Mouse (Mus musculus) spleen, adult 2 months (tissue): ENCODE data around the gene Eef1a1. TPM values are rescaled to one million over a fixed set of nuclear protein-coding genes. Genes with fewer than 3 reads are reported as not detected.

ENCODE experiments used
- DNase-seq, 2 experiments: peaks; one replicate each; pipeline versions ENCODE4 v3.0.0 to v3.0.0-alpha.2; 2012 to 2021; ENCODE audit warnings: low spot score in 2 of 2, low read depth in 1 of 2
- H3K27ac ChIP-seq: fragments of 200-500 bp; 2 replicates; pipeline ENCODE4 v1.5.1; 2012; ENCODE audit warnings: low read length, inconsistent platforms; ENCODE audit not compliant: insufficient read depth
- H3K27me3 ChIP-seq: fragments of 200-500 bp; 2 replicates; pipeline ENCODE4 v1.6.1; 2012; ENCODE audit warnings: mild to moderate bottlenecking, moderate library complexity, low read length, inconsistent platforms; ENCODE audit not compliant: control insufficient read depth, insufficient read depth
- H3K36me3 ChIP-seq: fragments of 200-500 bp; 2 replicates; pipeline ENCODE4 v1.6.1; 2012; ENCODE audit warnings: mild to moderate bottlenecking, low read length, inconsistent platforms; ENCODE audit not compliant: control insufficient read depth, insufficient read depth
- H3K4me1 ChIP-seq: fragments of 200-500 bp; 2 replicates; pipeline ENCODE4 v1.6.1; 2011; ENCODE audit warnings: inconsistent platforms; ENCODE audit not compliant: control insufficient read depth, insufficient read depth, insufficient read length
- H3K4me3 ChIP-seq: fragments of 200-500 bp; 2 replicates; pipeline ENCODE4 v1.5.1; 2011; ENCODE audit warnings: mild to moderate bottlenecking, inconsistent platforms; ENCODE audit not compliant: insufficient read depth, insufficient read length; ENCODE audit errors: extremely low read depth
- CTCF ChIP-seq: fragments of 200-500 bp; IDR thresholded peaks from 2 replicates; pipeline ENCODE4 v1.5.1; 2011; ENCODE audit warnings: mild to moderate bottlenecking, inconsistent platforms; ENCODE audit not compliant: insufficient read depth, insufficient read length, insufficient replicate concordance; ENCODE audit errors: extremely low read depth
- POLR2A ChIP-seq: fragments of 200-500 bp; IDR thresholded peaks from 2 replicates; pipeline ENCODE4 v1.6.1; 2011; ENCODE audit warnings: low read depth, low read length, inconsistent platforms
- WGBS: fragments of 180-500 bp; shearing (Covaris S2); methylation state at CpG from one replicate; pipeline ENCODE4 v1.1.7; 2018; 5-methylcytosine and 5-hydroxymethylcytosine counted together
- polyA plus RNA-seq: library from polyadenylated mRNA; depleted of rRNA; stranded (reverse); fragments of >200 nt; gene quantifications from 2 replicates; pipeline ENCODE4 v1.2.3, GENCODE M21; 2012; rRNA removed

Gene Eef1a1
- 2,639 and 2,890 TPM in 2 replicates for polyA plus RNA-seq

DNA sequence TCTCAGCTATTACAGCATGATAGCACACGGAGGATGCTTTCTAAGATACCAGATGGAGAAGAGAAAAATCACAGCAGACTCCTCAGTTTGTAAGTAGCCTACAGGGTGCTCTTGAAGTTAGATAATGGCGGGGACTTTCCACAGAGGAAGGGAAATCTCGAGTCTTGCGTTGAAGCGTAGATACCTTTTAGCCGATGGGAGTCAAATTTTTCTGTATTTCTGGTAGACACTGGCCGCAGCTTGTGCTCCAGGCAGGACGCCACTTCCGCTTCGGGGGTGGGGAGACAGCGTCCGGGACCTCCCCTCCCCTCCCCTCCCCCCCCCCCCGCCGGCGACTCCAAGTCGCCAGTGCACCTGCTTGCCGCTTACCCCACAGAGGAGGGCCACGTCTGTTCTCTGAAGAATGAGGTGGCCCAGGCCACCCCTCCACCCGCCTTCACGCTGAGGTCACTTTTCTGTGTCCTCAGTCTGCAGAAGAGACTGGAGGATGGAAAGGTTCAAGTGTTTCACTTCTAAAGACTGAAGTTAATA, at the start of gene Eef1a1:
Eef1a1 (minus strand) TSS at position 262 of the 531 bp plus-strand sequence.
- no peaks in the 10 kb centered on the region for H3K4me1 ChIP-seq
- TF ChIP-seq CTCF = no peak
- TF ChIP-seq POLR2A = no peak
- no peaks in the 10 kb centered on the region for H3K36me3 ChIP-seq
- H3K27me3 ChIP-seq = no peaks in the 10 kb centered on the region
- WGBS = under 1% methylated on average over 18 of the region's 20 CpGs
- peak within 1 kb of the TSS; percentile 57; the same call in 1 of the 2 replicates for H3K27ac ChIP-seq
- DNase-seq = peak; percentile 43 to 71
- H3K4me3 ChIP-seq = peak within 1 kb of the TSS; percentile 57

DNA sequence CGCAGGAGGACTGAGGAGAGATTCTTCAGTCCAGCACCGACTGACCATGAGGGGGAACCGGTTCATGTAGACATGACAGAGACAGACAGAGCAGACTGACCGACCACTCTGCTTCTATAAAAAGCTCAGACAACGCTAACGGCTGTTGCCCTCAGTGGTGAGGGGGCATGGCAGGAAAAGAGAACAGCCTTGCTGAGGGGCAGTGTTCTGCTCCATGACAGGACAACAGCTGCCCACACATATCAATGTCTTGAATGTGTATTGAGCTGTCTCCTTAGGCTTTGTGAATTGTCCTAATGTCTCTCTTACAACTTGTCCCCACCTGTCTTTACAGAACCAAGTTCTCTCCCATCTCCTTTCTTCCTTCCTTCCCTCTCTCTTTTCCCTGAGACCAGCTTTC, 49.5 kb upstream of the Eef1a1 start:
- no peaks in the 10 kb centered on the region for H3K4me1 ChIP-seq
- no peaks in the 10 kb centered on the region; the same call in 1 of the 2 replicates for H3K36me3 ChIP-seq
- H3K27me3 ChIP-seq = no peaks in the 10 kb centered on the region
- no peak overlapping the region for H3K27ac ChIP-seq
- WGBS = 74% methylated on average over 6 of the region's 6 CpGs
- TF ChIP-seq POLR2A (no peak), CTCF (no peak)
- H3K4me3 ChIP-seq = no peak overlapping the region
- no peak for DNase-seq

DNA sequence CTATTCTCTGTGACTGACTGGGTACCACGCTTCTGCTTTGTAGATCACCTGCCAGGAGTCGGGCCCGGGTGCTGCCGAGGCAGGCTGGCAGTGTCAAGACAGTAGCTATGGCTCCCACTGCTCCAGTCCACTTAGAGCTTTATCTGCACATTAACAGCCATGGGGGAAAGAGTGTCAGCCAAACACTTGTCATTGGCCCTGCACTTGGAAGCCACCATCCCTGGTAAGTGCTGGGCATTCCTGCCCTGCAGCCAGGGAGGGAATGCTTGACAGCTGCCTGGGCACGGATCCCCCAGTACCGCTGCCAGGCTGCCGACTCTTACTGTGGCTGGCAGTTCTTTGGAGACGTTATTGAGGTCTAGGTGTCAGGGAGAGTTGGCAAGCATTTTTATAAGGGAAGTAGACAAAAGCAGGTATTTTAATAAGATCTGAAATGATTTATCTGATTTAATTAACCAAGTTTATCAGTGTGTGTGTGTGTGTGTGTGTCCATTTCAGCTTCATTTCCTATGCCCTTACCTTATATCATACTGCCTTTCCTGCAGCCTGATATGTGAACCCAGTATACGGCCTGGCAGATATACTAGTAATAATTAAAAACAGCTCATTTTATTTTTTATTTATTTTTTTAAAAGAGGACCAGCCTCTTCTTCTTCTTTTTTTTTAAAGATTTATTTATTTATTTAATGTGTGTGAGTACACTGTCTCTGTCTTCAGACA, 48.4 kb upstream of the Eef1a1 start:
- Histone ChIP-seq H3K4me1 (no peaks in the 10 kb centered on the region), H3K4me3 (no peak overlapping the region), H3K27ac (no peak overlapping the region), H3K36me3 (no peaks in the 10 kb centered on the region; the same call in 1 of the 2 replicates), H3K27me3 (no peaks in the 10 kb centered on the region)
- 91% methylated on average over 9 of the region's 9 CpGs for WGBS
- TF ChIP-seq CTCF (no peak), POLR2A (no peak)
- no peak for DNase-seq

DNA sequence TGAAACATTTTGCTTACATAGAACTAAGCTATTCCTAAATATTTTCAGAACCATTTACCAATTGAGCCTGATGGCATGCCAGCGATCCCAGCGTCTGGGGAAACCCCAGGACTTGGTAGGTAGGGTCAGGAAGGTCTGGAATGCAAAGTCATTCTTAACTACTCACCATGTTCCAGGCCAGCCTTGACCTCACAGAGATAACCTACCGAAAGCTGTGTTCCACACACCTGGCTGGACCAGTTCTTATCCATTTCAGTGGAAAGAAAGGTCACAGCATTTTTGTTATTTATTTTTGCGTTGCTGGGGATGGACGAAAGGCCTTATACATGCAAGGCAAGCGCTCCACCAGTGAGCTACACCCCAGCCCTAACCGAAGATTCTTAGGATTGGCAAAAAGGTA, 45.7 kb upstream of the Eef1a1 start:
- DNase-seq = no peak
- H3K27me3 ChIP-seq = no peaks in the 10 kb centered on the region
- 94% methylated on average over 7 of the region's 7 CpGs for WGBS
- H3K27ac ChIP-seq = no peak overlapping the region
- TF ChIP-seq CTCF (no peak), POLR2A (no peak)
- no peaks in the 10 kb centered on the region; the same call in 1 of the 2 replicates for H3K36me3 ChIP-seq
- no peaks in the 10 kb centered on the region for H3K4me1 ChIP-seq
- H3K4me3 ChIP-seq = no peak overlapping the region

DNA sequence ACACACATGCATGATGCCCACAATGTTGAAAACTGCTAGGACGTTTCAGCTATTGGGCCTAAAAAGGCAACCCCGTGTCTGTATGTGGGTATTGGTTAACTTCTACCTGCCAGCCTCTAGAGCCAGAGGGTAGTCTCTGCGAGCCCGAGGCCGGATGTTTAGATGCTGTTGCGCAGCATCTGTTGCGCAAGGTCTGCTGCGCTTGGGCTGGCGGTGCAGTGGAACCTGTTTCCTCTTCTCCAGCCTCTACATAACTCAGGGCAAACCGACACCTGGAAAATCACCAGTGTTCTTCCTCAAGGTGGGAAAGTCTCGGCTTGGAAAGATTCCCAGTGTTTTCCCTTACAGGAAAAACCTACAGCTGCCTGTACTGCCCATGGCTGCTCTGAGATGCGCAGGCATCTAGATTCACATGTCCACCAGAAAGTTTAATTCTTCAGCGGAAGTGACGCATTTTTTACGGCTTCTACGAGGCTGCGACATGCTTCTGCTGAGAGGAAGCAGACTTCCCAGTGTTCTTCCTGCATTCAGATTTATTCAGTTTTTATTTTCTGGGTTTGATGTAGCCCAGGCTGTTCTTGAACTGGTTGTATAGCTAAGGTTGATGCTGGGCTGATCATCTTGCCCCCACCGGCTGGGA, 44.5 kb upstream of the Eef1a1 start:
- H3K27ac ChIP-seq = peak overlapping the region; percentile 64; the same call in 1 of the 2 replicates
- no peak overlapping the region; the same call in 1 of the 2 replicates for H3K4me3 ChIP-seq
- peak; percentile 34 to 47 for DNase-seq
- H3K27me3 ChIP-seq = no peaks in the 10 kb centered on the region
- H3K4me1 ChIP-seq = no peaks in the 10 kb centered on the region
- WGBS = 46% methylated on average over 18 of the region's 18 CpGs
- TF ChIP-seq POLR2A = no peak; the same call in 1 of the 2 replicates
- TF ChIP-seq CTCF = no peak
- H3K36me3 ChIP-seq = no peaks in the 10 kb centered on the region; the same call in 1 of the 2 replicates

DNA sequence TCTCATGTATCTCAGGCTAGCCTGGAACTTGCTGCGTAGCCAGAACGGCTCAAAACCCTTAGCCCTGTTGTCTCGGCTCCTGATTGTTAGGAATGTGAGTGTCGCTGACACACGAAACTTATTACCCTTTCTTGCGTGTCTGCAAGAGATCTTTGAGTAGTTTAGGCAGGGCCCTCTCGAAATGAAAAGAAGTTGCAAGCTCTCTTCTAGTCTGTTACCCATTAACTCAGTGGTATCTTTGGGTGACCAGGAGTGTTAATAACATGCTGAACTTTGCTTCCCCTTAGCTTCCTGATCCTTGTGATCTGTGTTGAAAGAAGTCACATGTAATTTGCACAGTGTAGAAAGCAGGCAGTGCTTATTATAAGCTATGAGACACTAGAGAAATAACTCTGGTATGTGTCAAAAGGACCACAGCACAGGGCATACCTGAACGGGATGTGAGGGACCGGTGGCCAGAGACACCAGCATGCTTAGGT, 43.4 kb upstream of the Eef1a1 start:
- no peak for DNase-seq
- H3K27ac ChIP-seq = 0 out of 2 replicates have a peak overlapping the region, but pooled peaks have one; percentile 1
- no peaks in the 10 kb centered on the region; the same call in 1 of the 2 replicates for H3K36me3 ChIP-seq
- WGBS = 81% methylated on average over 9 of the region's 9 CpGs
- no peak overlapping the region for H3K4me3 ChIP-seq
- H3K4me1 ChIP-seq = no peaks in the 10 kb centered on the region
- H3K27me3 ChIP-seq = no peaks in the 10 kb centered on the region
- TF ChIP-seq POLR2A (no peak), CTCF (no peak)
